Mouse (Mus musculus) retina, adult 2 months (tissue): ENCODE measurements at regions not wholly inside any gene's neighbourhood (a gene's known extent, or its start where the extent isn't known, plus 50 kb on each side); places are given as distances from the start of the nearest gene placed in this dataset.
A peak's percentile ranks its signal among the peaks of the same experiment; 100 is the strongest.

ENCODE experiments used
- DNase-seq: peaks from one replicate; pipeline ENCODE4 v3.0.0-alpha.2; 2012; ENCODE audit warnings: low read depth, low spot score

GRCm38 (mm10) chr19:28732998-28733397, 53.1 kb upstream of the Glis3 start:
- DNase-seq = no peak

- DNase-seq = no peak
Measured at GRCm38 (mm10) chr19:28733781-28734180, 53.9 kb upstream of the Glis3 start.

- DNase-seq = no peak
Measured at GRCm38 (mm10) chr19:28743176-28743793, 63.4 kb upstream of the Glis3 start.

GRCm38 (mm10) chr19:28745105-28745504, 65.2 kb upstream of the Glis3 start:
- no peak for DNase-seq

GRCm38 (mm10) chr19:28745534-28745933, 65.7 kb upstream of the Glis3 start:
- DNase-seq = no peak

- no peak for DNase-seq
Measured at GRCm38 (mm10) chr19:28751091-28751490, 71.2 kb upstream of the Glis3 start.

DNA sequence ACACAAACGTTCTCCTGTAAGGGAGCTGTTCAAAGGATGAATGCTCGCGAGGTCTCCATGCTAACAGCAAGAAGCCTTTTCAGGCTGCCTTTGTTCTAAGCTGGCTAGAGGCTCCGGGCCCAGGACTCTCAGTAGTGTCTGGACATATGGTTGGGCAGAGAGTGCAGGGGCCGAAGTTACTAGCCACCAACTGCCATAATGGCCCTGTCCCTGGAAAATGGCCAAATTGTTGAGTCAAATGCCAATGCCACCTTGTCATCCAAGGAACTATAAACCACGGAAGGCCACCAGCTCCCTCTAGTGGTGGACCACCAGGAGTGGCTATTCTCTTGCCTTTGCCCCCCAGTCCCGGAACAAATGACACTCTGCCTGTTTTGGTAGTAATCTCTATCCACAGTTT, 76.0 kb upstream of the Slc1a1 start:
- no peak for DNase-seq

DNA sequence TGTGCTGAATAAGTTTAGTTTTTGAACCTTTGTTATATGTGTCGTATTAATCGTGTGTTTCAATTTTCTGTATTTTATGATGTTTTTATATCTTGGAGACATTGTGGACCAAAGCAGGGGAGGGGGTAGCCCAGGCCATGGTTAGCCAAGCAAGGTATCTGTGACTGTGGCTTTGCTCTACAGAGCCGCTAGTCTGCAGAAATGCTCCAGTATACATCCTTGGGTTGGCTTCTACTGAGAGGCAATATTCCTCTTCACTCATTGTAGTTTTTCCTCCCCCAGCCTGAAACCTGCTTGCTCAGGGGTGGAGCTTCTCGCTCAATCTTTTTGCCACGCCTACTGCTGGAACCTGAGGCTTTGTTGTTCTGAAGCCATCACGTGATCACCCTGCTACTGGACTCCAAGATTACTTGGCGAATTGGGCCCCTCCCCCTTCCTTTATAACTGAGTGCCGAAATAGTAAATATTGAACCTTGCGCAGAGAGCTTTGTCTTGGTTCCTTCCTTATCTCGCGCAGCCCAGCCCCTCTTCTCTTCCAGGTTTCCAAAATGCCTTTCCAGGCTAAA, 70.0 kb upstream of the Slc1a1 start:
- DNase-seq = no peak

GRCm38 (mm10) chr19:28768218-28768617, 66.6 kb upstream of the Slc1a1 start:
- DNase-seq = no peak

DNA sequence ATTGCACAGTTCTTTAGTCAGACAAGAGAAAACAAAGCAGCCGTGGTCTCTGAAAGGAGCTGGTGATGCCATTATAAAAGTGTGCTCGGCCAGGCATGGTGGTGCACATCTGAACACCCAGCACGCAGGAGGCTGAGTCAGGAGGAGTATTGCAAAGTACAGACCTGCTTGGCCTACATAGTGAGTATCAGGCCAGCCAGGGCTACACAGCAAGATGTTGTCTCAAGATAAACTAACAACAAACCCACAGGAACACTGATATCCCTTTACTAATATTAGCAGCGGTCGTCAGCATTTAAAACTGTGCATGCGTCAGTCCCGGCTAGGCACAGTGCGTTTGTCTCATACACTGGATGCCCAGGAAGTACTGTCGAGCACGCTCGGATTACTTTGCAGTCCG, 64.4 kb upstream of the Slc1a1 start:
- no peak for DNase-seq

- DNase-seq = no peak
Measured at GRCm38 (mm10) chr19:28771836-28772235, 63.0 kb upstream of the Slc1a1 start.

GRCm38 (mm10) chr19:28772840-28773570, 61.8 kb upstream of the Slc1a1 start:
- DNase-seq = no peak

DNA sequence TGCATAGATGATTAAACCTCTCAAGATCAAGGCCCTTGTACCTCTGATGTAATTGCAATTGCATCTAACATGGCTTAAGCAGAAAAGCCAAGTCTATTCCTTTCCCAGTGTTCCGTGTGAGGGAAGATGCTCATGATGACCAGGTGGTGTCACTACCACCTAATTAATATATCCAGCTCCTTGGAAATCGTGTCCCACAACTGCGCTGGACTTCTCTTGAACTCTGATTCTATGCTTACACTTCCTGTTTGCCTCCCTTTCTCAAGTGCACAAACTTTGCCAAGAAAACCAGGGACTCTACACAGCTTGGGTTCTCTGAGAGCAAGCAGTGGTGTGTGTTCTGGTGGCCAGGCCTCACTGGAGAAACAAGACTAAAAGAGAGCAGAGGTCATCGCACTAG, 58.0 kb upstream of the Slc1a1 start:
- DNase-seq = peak; percentile 41

DNA sequence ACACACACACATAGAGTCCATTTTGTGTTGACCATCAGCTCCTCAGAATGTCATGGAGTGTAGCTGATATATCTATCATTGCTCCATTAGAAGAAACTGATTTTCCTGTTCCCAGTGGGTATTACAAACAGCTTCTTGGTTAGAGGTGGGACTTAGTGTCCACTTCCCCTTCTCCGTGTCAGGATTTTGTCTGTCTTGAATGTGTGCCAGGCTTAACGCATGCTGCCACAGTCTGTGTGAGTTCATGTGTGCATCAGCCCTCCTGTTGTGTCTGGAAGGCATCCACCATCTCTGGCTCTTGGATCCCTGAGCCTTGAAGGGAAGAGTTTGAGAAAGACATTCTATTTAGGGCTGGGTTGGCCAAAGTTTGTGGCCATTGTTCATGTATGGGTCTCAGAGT, 57.2 kb upstream of the Slc1a1 start:
- DNase-seq = no peak

GRCm38 (mm10) chr19:28778386-28778785, 56.5 kb upstream of the Slc1a1 start:
- DNase-seq = no peak

DNA sequence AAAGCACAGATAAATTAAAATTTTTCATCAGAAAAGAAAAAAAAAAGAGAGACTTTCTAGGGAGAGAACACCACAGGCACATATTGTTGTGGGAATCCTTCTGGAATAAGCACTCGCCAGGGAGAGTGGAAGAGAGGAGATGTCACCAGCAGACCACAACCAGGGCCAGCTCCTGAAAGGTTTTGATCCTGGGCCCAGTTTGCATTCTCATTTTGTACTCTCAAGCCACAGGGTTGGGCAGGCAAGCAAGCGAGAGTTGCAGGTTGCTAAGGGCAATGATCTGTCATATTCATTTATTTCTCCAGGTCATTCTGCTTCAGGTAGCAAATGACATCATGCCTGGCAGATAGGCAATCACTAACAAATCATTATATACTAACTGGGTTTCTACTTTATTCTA, 52.9 kb upstream of the Slc1a1 start:
- no peak for DNase-seq
